Mouse (Mus musculus) forebrain, embryonic 14.5 days (tissue): Measurements from ENCODE around the gene Psmc2. TPM values are rescaled to one million over a fixed set of nuclear protein-coding genes. Genes with fewer than 3 reads are reported as not detected.

Experiments used
- ATAC-seq: fragments of 200-750 bp; cut with Nextera tagmentation; 2 replicates; pipeline ENCODE4 v1.8.0; 2017; ENCODE audit warnings: mild to moderate bottlenecking, moderate library complexity
- DNase-seq: peaks from one replicate; pipeline ENCODE4 v3.0.0-alpha.2; 2015; ENCODE audit warnings: low spot score
- H3K27ac ChIP-seq: fragments of 300-500 bp; sonication (generic); 2 replicates; pipeline ENCODE4 v1.5.1; 2014; ENCODE audit warnings: low read depth, mild to moderate bottlenecking, control low read depth, low read length, moderate library complexity
- H3K27me3 ChIP-seq: fragments of 300-500 bp; sonication (generic); replicated peaks from 2 replicates; pipeline ENCODE4 v1.6.1; 2014; ENCODE audit warnings: low read length, control low read depth, mixed read lengths; ENCODE audit not compliant: control insufficient read depth, insufficient read depth
- H3K36me3 ChIP-seq: fragments of 300-500 bp; sonication (generic); 2 replicates; pipeline ENCODE4 v1.6.1; 2014; ENCODE audit warnings: low read length, control low read depth; ENCODE audit not compliant: control insufficient read depth, insufficient read depth
- H3K4me1 ChIP-seq: fragments of 300-500 bp; sonication (generic); 2 replicates; pipeline ENCODE4 v1.6.1; 2014; ENCODE audit warnings: antibody characterized with exemption, low read length, control low read depth; ENCODE audit not compliant: control insufficient read depth, insufficient read depth
- H3K4me2 ChIP-seq: fragments of 300-500 bp; sonication (generic); 2 replicates; pipeline ENCODE4 v1.6.1; 2014; ENCODE audit warnings: mild to moderate bottlenecking, control low read depth, low read length
- H3K4me3 ChIP-seq: fragments of 300-500 bp; sonication (generic); 2 replicates; pipeline ENCODE4 v1.5.1; 2014; ENCODE audit warnings: low read depth, low read length, control low read depth
- H3K9ac ChIP-seq: fragments of 300-500 bp; sonication (generic); 2 replicates; pipeline ENCODE4 v1.6.1; 2014; ENCODE audit warnings: mild to moderate bottlenecking, low read length, control low read depth, moderate library complexity
- H3K9me3 ChIP-seq: fragments of 300-500 bp; sonication (generic); replicated peaks from 2 replicates; pipeline ENCODE4 v1.6.1; 2016; ENCODE audit warnings: low read length, control low read depth, mixed read lengths; ENCODE audit not compliant: control insufficient read depth
- WGBS: fragments of 180-500 bp; shearing (Covaris S2); extraction: QIAGEN DNeasy Blood & Tissue Kit; methylation state at CpG from one replicate; pipeline ENCODE4 v1.1.7; 2014; 5-methylcytosine and 5-hydroxymethylcytosine counted together
- polyA plus RNA-seq: library from polyadenylated mRNA; unstranded; fragments of >200 nt; fragmentation: Nextera tagmentation; extraction: Ambion mirVana; gene quantifications from 2 replicates; pipeline ENCODE4 v1.2.1, GENCODE M21; 2014

Gene Psmc2
- polyA plus RNA-seq, 1 experiment from 2014 or later: 206 TPM

GRCm38 (mm10) chr5:21828855-21829254 is 43.8 kb downstream of the Psmc2 start:
- Histone ChIP-seq H3K4me3 (no peak overlapping the region), H3K27ac (no peak overlapping the region), H3K36me3 (no peaks in the 10 kb centered on the region), H3K4me1 (peaks cover 7% of the 10 kb centered on the region), H3K4me2 (no peak overlapping the region), H3K27me3 (no peaks in the 10 kb centered on the region), H3K9me3 (no peaks in the 10 kb centered on the region), H3K9ac (no peak overlapping the region)
- DNase-seq (peak; percentile 24), ATAC-seq (peak; percentile 54; the same call in 1 of the 2 replicates)
- WGBS: 66% methylated on average over 4 of the region's 4 CpGs

- Histone ChIP-seq H3K27me3 (no peaks in the 10 kb centered on the region), H3K4me2 (no peak overlapping the region), H3K9ac (no peak overlapping the region), H3K4me3 (no peak overlapping the region), H3K4me1 (no peaks in the 10 kb centered on the region; the same call in 1 of the 2 replicates), H3K36me3 (no peaks in the 10 kb centered on the region), H3K27ac (no peak overlapping the region), H3K9me3 (no peaks in the 10 kb centered on the region)
- no peak for DNase-seq
- ATAC-seq: no peak
- WGBS: 80% methylated on average over 3 of the region's 3 CpGs
Measured at GRCm38 (mm10) chr5:21831761-21832160, 46.7 kb downstream of the Psmc2 start.

- WGBS: 73% methylated on average over 4 of the region's 4 CpGs
- Histone ChIP-seq H3K27me3 (no peaks in the 10 kb centered on the region), H3K4me3 (no peak overlapping the region), H3K9ac (no peak overlapping the region), H3K9me3 (no peaks in the 10 kb centered on the region), H3K4me1 (no peaks in the 10 kb centered on the region), H3K36me3 (no peaks in the 10 kb centered on the region), H3K27ac (no peak overlapping the region), H3K4me2 (no peak overlapping the region)
- ATAC-seq (no peak), DNase-seq (no peak)
Measured at GRCm38 (mm10) chr5:21844676-21845075, 59.6 kb downstream of the Psmc2 start.

GRCm38 (mm10) chr5:21846616-21847290 is 61.7 kb downstream of the Psmc2 start:
- Histone ChIP-seq H3K9me3 (no peaks in the 10 kb centered on the region), H3K9ac (no peak overlapping the region), H3K36me3 (no peaks in the 10 kb centered on the region), H3K27ac (no peak overlapping the region), H3K4me3 (no peak overlapping the region), H3K4me2 (no peak overlapping the region), H3K27me3 (no peaks in the 10 kb centered on the region), H3K4me1 (no peaks in the 10 kb centered on the region)
- no peak for ATAC-seq
- no peak for DNase-seq
- 88% methylated on average over 20 of the region's 20 CpGs for WGBS

GRCm38 (mm10) chr5:21847438-21847837 is 62.4 kb downstream of the Psmc2 start:
- Histone ChIP-seq H3K9me3 (no peaks in the 10 kb centered on the region), H3K27ac (no peak overlapping the region), H3K4me2 (no peak overlapping the region), H3K4me3 (no peak overlapping the region), H3K4me1 (no peaks in the 10 kb centered on the region), H3K36me3 (no peaks in the 10 kb centered on the region), H3K9ac (no peak overlapping the region), H3K27me3 (no peaks in the 10 kb centered on the region)
- ATAC-seq: no peak
- WGBS: 74% methylated on average over 6 of the region's 6 CpGs
- DNase-seq: no peak

GRCm38 (mm10) chr5:21851679-21852340 is 66.7 kb downstream of the Psmc2 start:
- Histone ChIP-seq H3K9me3 (no peaks in the 10 kb centered on the region), H3K4me3 (no peak overlapping the region), H3K36me3 (no peaks in the 10 kb centered on the region), H3K27ac (no peak overlapping the region), H3K4me2 (no peak overlapping the region), H3K9ac (no peak overlapping the region), H3K27me3 (no peaks in the 10 kb centered on the region), H3K4me1 (no peaks in the 10 kb centered on the region)
- peak; percentile 53 for DNase-seq
- 32% methylated on average over 10 of the region's 10 CpGs for WGBS
- peak; percentile 50; the same call in 1 of the 2 replicates for ATAC-seq

Other genes with a start within 250 kb of the Psmc2 start
- gene Lrrc17, start 241.7 kb upstream of the Psmc2 start, polyA plus RNA-seq: 6.3 and 6.9 TPM in 2 replicates
- 0.10 and 0.18 TPM in 2 replicates for gene Fbxl13, start 139.6 kb upstream of the Psmc2 start, polyA plus RNA-seq
- 93.3 and 101 TPM in 2 replicates for gene Armc10, start 139.5 kb upstream of the Psmc2 start, polyA plus RNA-seq
- 4.5 and 4.6 TPM in 2 replicates for gene Napepld, start 83.9 kb upstream of the Psmc2 start, polyA plus RNA-seq
- gene Pmpcb, start 48.1 kb upstream of the Psmc2 start, polyA plus RNA-seq: 104 and 106 TPM in 2 replicates
- 66.8 and 70.4 TPM in 2 replicates for gene Dnajc2, start within 50 bp of the Psmc2 start, polyA plus RNA-seq
- gene Slc26a5, start 80.3 kb downstream of the Psmc2 start, polyA plus RNA-seq: 0.17 TPM in 1 of 2 replicates, not detected in the other